Mouse (Mus musculus) spleen, adult 10 weeks (tissue): ENCODE results near the gene Ldah. TPM values are rescaled to one million over a fixed set of nuclear protein-coding genes. Genes with fewer than 3 reads are reported as not detected.

Source experiments
- polyA plus RNA-seq: library from polyadenylated mRNA; stranded (reverse); fragments of 350-450 nt; fragmentation: Illumina TruSeq; extraction: RNeasy Lipid Tissue Mini Kit (QIAGEN cat#74804); gene quantifications from one replicate; pipeline ENCODE4 v1.2.3, GENCODE M21; 2015; ENCODE audit warnings: low replicate concordance; ENCODE audit not compliant: insufficient read depth

Ldah gene
- 48.4 TPM for polyA plus RNA-seq

GRCm38 (mm10) chr12:8207978-8208403 is at the start of gene Ldah:
TSS of gene Ldah (plus strand) at chr12:8208107.

GRCm38 (mm10) chr12:8301841-8302431 is 94.0 kb downstream of the Ldah start, which contains the start of gene Gdf7:
TSS of gene Gdf7 (minus strand) at chr12:8301954.

GRCm38 (mm10) chr12:8313270-8313771 is 105.4 kb downstream of the Ldah start, which contains the start of gene Hs1bp3:
TSS of gene Hs1bp3 (plus strand) at chr12:8313432.

Other genes with a start within 250 kb of the Ldah start
- not detected for gene Apob, start 230.5 kb upstream of the Ldah start, polyA plus RNA-seq
- gene Gdf7, start 93.8 kb downstream of the Ldah start, polyA plus RNA-seq, result not detected
- gene Hs1bp3, start 105.3 kb downstream of the Ldah start, polyA plus RNA-seq, result 7.6 TPM